Mouse (Mus musculus): ENCODE measurements around the gene Clec4n.

- TF ChIP-seq POLR2A (IDR thresholded peaks at IDR 0.05; ENCODE audit: borderline replicate concordance, insufficient read depth, low read length), result no peak
- no peak for TF ChIP-seq CTCF (IDR thresholded peaks at IDR 0.05; ENCODE audit: borderline replicate concordance, insufficient read depth, low read depth, low read length)
These were observed 56.7 kb downstream of the Clec4n start for GRCm38 (mm10) chr6:123286311-123286710.
